Mouse (Mus musculus) ES-E14 (cell line): Measurements from ENCODE around the gene Ctnnd2. TPM values are rescaled to one million over a fixed set of nuclear protein-coding genes. Genes with fewer than 3 reads are reported as not detected.

ENCODE experiments used
- DNase-seq: peaks from one replicate; pipeline ENCODE4 v3.0.0-alpha.2; 2013; ENCODE audit warnings: low read depth, low spot score
- H3K27ac ChIP-seq: 2 replicates; pipeline ENCODE4 v1.5.1; 2012; ENCODE audit warnings: low read depth, mild to moderate bottlenecking, low read length, moderate library complexity, mixed read lengths; ENCODE audit not compliant: poor library complexity, insufficient read depth, severe bottlenecking
- H3K36me3 ChIP-seq: 2 replicates; pipeline ENCODE4 v1.6.1; 2012; ENCODE audit warnings: mild to moderate bottlenecking, low read length, moderate library complexity, mixed read lengths; ENCODE audit not compliant: control insufficient read depth, poor library complexity, insufficient read depth, severe bottlenecking
- H3K4me1 ChIP-seq, 2 experiments: fragments of 150-350 bp in 1 of 2; sonication (generic) in 1 of 2; 2 replicates each; pipeline ENCODE4 v1.6.1; 2012; ENCODE audit warnings: low read length in 2 of 2, mild to moderate bottlenecking in 1 of 2, mixed read lengths in 1 of 2; ENCODE audit not compliant: control insufficient read depth in 2 of 2, insufficient read depth in 2 of 2, poor library complexity in 1 of 2
- H3K4me3 ChIP-seq, 2 experiments: fragments of 150-350 bp in 1 of 2; sonication (generic) in 1 of 2; 2 replicates each; pipeline ENCODE4 v1.5.1; 2012; ENCODE audit warnings: low read length in 2 of 2, low read depth in 1 of 2, mild to moderate bottlenecking in 1 of 2, mixed read lengths in 1 of 2; ENCODE audit not compliant: insufficient read depth in 1 of 2, poor library complexity in 1 of 2, severe bottlenecking in 1 of 2
- H3K9ac ChIP-seq: 2 replicates; pipeline ENCODE4 v1.6.1; 2012; ENCODE audit warnings: low read depth, mild to moderate bottlenecking, low read length, mixed read lengths; ENCODE audit not compliant: poor library complexity, insufficient read depth, severe bottlenecking
- H3K9me3 ChIP-seq: fragments of 150-350 bp; sonication (generic); 2 replicates; pipeline ENCODE4 v1.6.1; 2012; ENCODE audit warnings: low read depth, mild to moderate bottlenecking, low read length; ENCODE audit not compliant: control insufficient read depth, insufficient read depth
- CHD2 ChIP-seq: IDR thresholded peaks from 2 replicates; pipeline ENCODE4 v1.6.1; 2014; ENCODE audit warnings: mild to moderate bottlenecking, low read depth, low read length, inconsistent platforms
- HCFC1 ChIP-seq: IDR thresholded peaks from 2 replicates; pipeline ENCODE4 v1.6.1; 2012; ENCODE audit warnings: low read length, inconsistent platforms, borderline replicate concordance; ENCODE audit not compliant: insufficient read depth
- MAFK ChIP-seq: IDR thresholded peaks from 2 replicates; pipeline ENCODE4 v1.6.1; 2014; ENCODE audit warnings: mild to moderate bottlenecking, low read depth, low read length, inconsistent platforms; ENCODE audit not compliant: insufficient read depth
- ZC3H11A ChIP-seq: IDR thresholded peaks from 2 replicates; pipeline ENCODE4 v1.6.1; 2012; ENCODE audit warnings: low read depth, mild to moderate bottlenecking, inconsistent platforms, low read length, borderline replicate concordance
- ZNF384 ChIP-seq: IDR thresholded peaks from 2 replicates; pipeline ENCODE4 v1.6.1; 2012; ENCODE audit warnings: low read depth, low read length, inconsistent platforms
- in situ Hi-C, 2 experiments: fragments of 600-800 bp; cut with MboI; formaldehyde crosslinking; loops; one replicate each; pipeline ENCODE4 v1.15.1; 2025; ENCODE audit warnings: low sequenced_read_pairs in 2 of 2, inconsistent platforms in 1 of 2; ENCODE audit not compliant: unreplicated experiment in 2 of 2
- total RNA-seq: library from RNA; depleted of rRNA; stranded (reverse); fragments of 300-350 nt; gene quantifications from 2 replicates; pipeline ENCODE4 v1.2.3, GENCODE M21; 2012

Ctnnd2 gene
- total RNA-seq, 1 experiment, result 3.6 TPM

DNA sequence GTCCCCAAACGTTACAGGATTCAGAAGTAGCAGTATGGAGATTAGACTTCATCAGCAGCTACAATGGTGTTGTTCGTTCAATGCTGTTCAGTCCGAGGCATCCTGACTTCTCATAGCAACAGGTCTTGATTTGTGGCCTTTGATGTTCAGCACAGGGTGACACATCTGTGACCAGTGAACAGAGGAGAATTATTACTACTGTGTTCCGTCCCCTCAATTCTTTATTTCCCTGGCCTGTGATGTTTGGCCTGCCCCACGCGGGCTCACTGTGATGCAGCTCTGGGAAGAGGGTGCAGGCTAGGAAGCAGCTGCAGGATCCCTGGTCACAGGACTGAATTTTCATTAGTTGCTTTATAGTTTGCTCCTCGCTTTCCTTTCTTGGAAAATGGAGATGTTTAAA is 197.6 kb downstream of the Ctnnd2 start:
- DNase-seq, result no peak
- no peak overlapping the region for H3K9ac ChIP-seq
- H3K4me1 ChIP-seq, result no peaks in the 10 kb centered on the region
- TF ChIP-seq HCFC1, result no peak
- TF ChIP-seq MAFK, result no peak
- TF ChIP-seq ZC3H11A, result no peak
- no peak for TF ChIP-seq CHD2
- no peak for TF ChIP-seq ZNF384
- H3K9me3 ChIP-seq, result no peaks in the 10 kb centered on the region
- no peaks in the 10 kb centered on the region for H3K36me3 ChIP-seq
- H3K4me3 ChIP-seq, result no peak overlapping the region
- in situ Hi-C loops, result no loop called here
- no peak overlapping the region for H3K27ac ChIP-seq

DNA sequence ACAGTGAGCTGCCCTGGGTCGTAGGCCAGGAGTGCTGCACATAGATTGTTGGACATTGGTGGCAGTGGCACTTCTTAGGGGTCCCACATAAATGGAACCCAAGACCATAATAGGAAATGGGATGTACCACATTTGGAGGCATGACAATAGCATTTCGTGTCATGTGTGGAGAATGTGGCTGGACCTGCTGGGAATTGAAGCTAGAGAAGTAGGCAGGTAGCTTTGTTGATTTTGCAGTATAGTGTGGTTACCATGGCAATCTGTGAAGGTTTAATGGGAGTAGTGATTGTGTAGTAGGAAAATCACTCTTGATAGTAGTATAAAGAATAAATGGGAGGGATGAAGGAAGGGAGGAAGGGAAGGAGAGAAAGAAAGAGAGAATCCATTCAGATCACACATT is 198.8 kb downstream of the Ctnnd2 start:
- Histone ChIP-seq H3K4me1 (no peaks in the 10 kb centered on the region), H3K9me3 (no peaks in the 10 kb centered on the region), H3K4me3 (no peak overlapping the region), H3K27ac (no peak overlapping the region), H3K36me3 (no peaks in the 10 kb centered on the region), H3K9ac (no peak overlapping the region)
- TF ChIP-seq MAFK, result no peak
- TF ChIP-seq ZC3H11A, result no peak
- TF ChIP-seq HCFC1, result no peak
- DNase-seq, result no peak
- in situ Hi-C loops, result no loop called here

DNA sequence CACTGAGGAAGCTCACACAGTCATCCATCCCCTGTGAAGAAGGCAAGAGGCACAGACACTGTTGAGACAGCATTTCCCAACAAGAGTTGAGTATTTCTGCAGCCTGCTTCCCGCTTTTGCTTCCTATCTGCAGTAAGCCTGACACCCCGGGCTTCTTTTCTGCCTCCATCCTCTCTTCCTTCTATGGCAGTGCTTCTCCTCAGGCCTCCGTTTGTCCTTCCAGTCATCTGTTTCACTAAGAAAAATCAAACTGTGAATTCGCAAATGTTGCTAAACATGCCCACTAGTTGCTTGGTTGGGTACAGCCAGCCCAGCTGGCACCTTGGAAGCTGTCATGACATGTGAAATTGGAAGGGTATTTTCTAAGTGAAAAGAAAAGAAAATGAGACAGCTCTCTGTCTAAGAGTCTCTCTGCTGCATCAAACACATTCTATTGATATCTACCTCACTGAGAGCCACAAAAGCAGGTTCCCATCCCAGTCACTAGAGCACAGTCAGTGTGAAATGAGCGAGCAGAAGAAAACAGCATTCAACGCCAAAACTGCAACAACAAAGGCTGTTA is 201.3 kb downstream of the Ctnnd2 start:
- Histone ChIP-seq H3K9me3 (no peaks in the 10 kb centered on the region), H3K27ac (no peak overlapping the region), H3K36me3 (no peaks in the 10 kb centered on the region), H3K4me3 (no peak overlapping the region), H3K4me1 (no peaks in the 10 kb centered on the region), H3K9ac (no peak overlapping the region)
- in situ Hi-C loops, result no loop called here
- TF ChIP-seq ZC3H11A (no peak), CHD2 (no peak), ZNF384 (no peak), HCFC1 (no peak), MAFK (no peak)
- no peak for DNase-seq

DNA sequence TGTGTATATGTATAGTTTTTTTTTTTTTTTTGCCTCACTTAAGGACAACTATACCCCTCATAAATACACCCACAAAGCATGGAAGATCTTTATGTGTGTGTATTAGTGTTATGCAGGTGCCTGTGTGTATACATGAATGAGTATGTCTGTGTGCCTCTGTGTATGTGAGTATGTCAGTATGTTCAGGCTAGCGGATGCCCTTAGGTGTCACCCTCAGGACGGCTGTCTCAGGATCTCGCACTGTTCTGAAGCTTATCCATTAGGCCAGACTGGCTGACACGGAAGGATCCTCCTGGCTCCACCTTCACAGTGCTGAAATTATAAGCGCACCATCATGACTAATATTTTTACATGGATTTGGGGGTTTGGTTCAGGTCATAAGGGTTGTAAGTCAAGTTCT is 202.5 kb downstream of the Ctnnd2 start:
- DNase-seq, result no peak
- in situ Hi-C loops, result no loop called here
- H3K9me3 ChIP-seq, result no peaks in the 10 kb centered on the region
- H3K36me3 ChIP-seq, result no peaks in the 10 kb centered on the region; the same call in 1 of the 2 replicates
- H3K4me3 ChIP-seq, result no peak overlapping the region
- no peak overlapping the region for H3K9ac ChIP-seq
- TF ChIP-seq ZNF384 (no peak), ZC3H11A (no peak), HCFC1 (no peak), CHD2 (no peak), MAFK (no peak)
- no peak overlapping the region for H3K27ac ChIP-seq
- no peaks in the 10 kb centered on the region for H3K4me1 ChIP-seq
